Mouse (Mus musculus) lung, embryonic 15.5 days (tissue): Measurements from ENCODE around the gene Ap3d1. TPM values are rescaled to one million over a fixed set of nuclear protein-coding genes. Genes with fewer than 3 reads are reported as not detected.

Experiments
- ATAC-seq: fragments of 200-750 bp; cut with Nextera tagmentation; 2 replicates; pipeline ENCODE4 v1.8.0; 2017; ENCODE audit warnings: moderate number of reproducible peaks, borderline replicate concordance; ENCODE audit not compliant: low FRiP score, low TSS enrichment; ENCODE audit errors: extremely low read depth
- H3K27ac ChIP-seq: fragments of 300-500 bp; sonication (generic); 2 replicates; pipeline ENCODE4 v1.5.1; 2015; ENCODE audit warnings: moderate library complexity, mild to moderate bottlenecking, inconsistent platforms
- H3K27me3 ChIP-seq: fragments of 300-500 bp; sonication (generic); 2 replicates; pipeline ENCODE4 v1.6.1; 2015; ENCODE audit warnings: inconsistent platforms
- H3K36me3 ChIP-seq: fragments of 300-500 bp; sonication (generic); 2 replicates; pipeline ENCODE4 v1.6.1; 2015; ENCODE audit warnings: inconsistent platforms
- H3K4me1 ChIP-seq: fragments of 300-500 bp; sonication (generic); 2 replicates; pipeline ENCODE4 v1.6.1; 2015; ENCODE audit warnings: inconsistent platforms
- H3K4me2 ChIP-seq: fragments of 300-500 bp; sonication (generic); 2 replicates; pipeline ENCODE4 v1.6.1; 2015; ENCODE audit warnings: inconsistent platforms, mild to moderate bottlenecking, moderate library complexity
- H3K4me3 ChIP-seq: fragments of 300-500 bp; sonication (generic); 2 replicates; pipeline ENCODE4 v1.5.1; 2015; ENCODE audit warnings: mild to moderate bottlenecking, inconsistent platforms
- H3K9ac ChIP-seq: fragments of 300-500 bp; sonication (generic); 2 replicates; pipeline ENCODE4 v1.6.1; 2015; ENCODE audit warnings: inconsistent platforms
- H3K9me3 ChIP-seq: fragments of 300-500 bp; sonication (generic); 2 replicates; pipeline ENCODE4 v1.6.1; 2016; ENCODE audit warnings: inconsistent platforms
- WGBS: fragments of 180-500 bp; shearing (Covaris S2); methylation state at CpG from one replicate; pipeline ENCODE4 v1.1.7; 2015; 5-methylcytosine and 5-hydroxymethylcytosine counted together
- polyA plus RNA-seq: library from polyadenylated mRNA; unstranded; fragments of >200 nt; fragmentation: Nextera tagmentation; extraction: Ambion mirVana; gene quantifications from 2 replicates; pipeline ENCODE4 v1.2.1, GENCODE M21; 2015

Ap3d1 gene
- polyA plus RNA-seq, 1 experiment from 2014 or later: 72.4 TPM

- Histone ChIP-seq H3K4me2 (no peak overlapping the region), H3K27ac (no peak overlapping the region), H3K27me3 (no peaks in the 10 kb centered on the region), H3K36me3 (peaks cover 22% of the 10 kb centered on the region), H3K4me3 (no peak overlapping the region), H3K4me1 (peaks cover 23% of the 10 kb centered on the region), H3K9me3 (no peaks in the 10 kb centered on the region), H3K9ac (no peak overlapping the region)
- no peak for ATAC-seq
- 66% methylated on average over 14 of the region's 14 CpGs for WGBS
These were observed 49.6 kb downstream of the Ap3d1 start for GRCm38 (mm10) chr10:80692249-80693165.

- 0 out of 2 replicates have a peak, but pooled peaks have one; percentile 58 for ATAC-seq
- Histone ChIP-seq H3K36me3 (peaks cover 46% of the 10 kb centered on the region), H3K9ac (no peak overlapping the region), H3K4me3 (no peak overlapping the region), H3K9me3 (no peaks in the 10 kb centered on the region), H3K4me2 (no peak overlapping the region), H3K4me1 (no peaks in the 10 kb centered on the region), H3K27ac (no peak overlapping the region), H3K27me3 (no peaks in the 10 kb centered on the region)
- 29% methylated on average over 5 of the region's 5 CpGs for WGBS
These were observed 54.2 kb downstream of the Ap3d1 start for GRCm38 (mm10) chr10:80687850-80688249.

GRCm38 (mm10) chr10:80686617-80687016, 55.4 kb downstream of the Ap3d1 start:
- ATAC-seq: no peak
- Histone ChIP-seq H3K4me3 (no peak overlapping the region), H3K4me2 (no peak overlapping the region), H3K27ac (no peak overlapping the region), H3K4me1 (no peaks in the 10 kb centered on the region), H3K27me3 (no peaks in the 10 kb centered on the region), H3K9me3 (no peaks in the 10 kb centered on the region), H3K36me3 (peaks cover 46% of the 10 kb centered on the region), H3K9ac (no peak overlapping the region)
- WGBS: 91% methylated on average over 3 of the region's 3 CpGs

- H3K4me1 ChIP-seq: no peaks in the 10 kb centered on the region
- H3K4me2 ChIP-seq: no peak overlapping the region
- no peaks in the 10 kb centered on the region for H3K9me3 ChIP-seq
- no peak overlapping the region for H3K4me3 ChIP-seq
- H3K27ac ChIP-seq: no peak overlapping the region
- H3K9ac ChIP-seq: no peak overlapping the region
- peaks cover 38% of the 10 kb centered on the region for H3K36me3 ChIP-seq
- ATAC-seq: no peak
- H3K27me3 ChIP-seq: no peaks in the 10 kb centered on the region
- 65% methylated on average over 4 of the region's 4 CpGs for WGBS
These were observed 57.1 kb downstream of the Ap3d1 start for GRCm38 (mm10) chr10:80684984-80685383.

- Histone ChIP-seq H3K4me3 (no peak overlapping the region), H3K27me3 (no peaks in the 10 kb centered on the region), H3K4me2 (no peak overlapping the region), H3K36me3 (peaks cover 30% of the 10 kb centered on the region), H3K4me1 (peaks cover 7% of the 10 kb centered on the region), H3K27ac (no peak overlapping the region), H3K9ac (no peak overlapping the region), H3K9me3 (no peaks in the 10 kb centered on the region)
- WGBS: 61% methylated on average over 6 of the region's 6 CpGs
- no peak for ATAC-seq
These were observed 57.9 kb downstream of the Ap3d1 start for GRCm38 (mm10) chr10:80684214-80684613.

DNA sequence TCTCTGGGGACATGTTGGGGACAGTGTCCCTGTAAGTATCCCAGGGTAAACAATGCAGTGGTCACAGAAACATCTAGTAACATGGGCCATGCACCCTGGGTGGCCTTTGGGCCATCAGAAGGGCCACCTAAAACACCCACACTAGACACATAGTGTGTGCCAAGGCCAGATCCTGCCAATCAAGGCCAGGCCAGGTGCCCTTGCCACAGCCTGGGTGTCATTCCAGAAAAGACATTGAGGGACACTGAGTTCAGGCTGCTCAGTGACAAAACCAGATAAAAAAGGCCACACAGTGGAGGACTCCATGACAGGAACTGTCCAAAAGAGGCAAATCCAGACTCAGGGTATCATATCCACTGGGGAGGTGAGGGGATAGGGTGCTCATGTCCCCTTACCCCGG, 58.4 kb downstream of the Ap3d1 start:
- 86% methylated on average over 1 of the region's 1 CpGs for WGBS
- Histone ChIP-seq H3K9ac (no peak overlapping the region), H3K4me2 (no peak overlapping the region), H3K9me3 (no peaks in the 10 kb centered on the region), H3K4me1 (peaks cover 12% of the 10 kb centered on the region), H3K4me3 (no peak overlapping the region), H3K27ac (no peak overlapping the region), H3K36me3 (peaks cover 28% of the 10 kb centered on the region), H3K27me3 (no peaks in the 10 kb centered on the region)
- ATAC-seq: no peak

DNA sequence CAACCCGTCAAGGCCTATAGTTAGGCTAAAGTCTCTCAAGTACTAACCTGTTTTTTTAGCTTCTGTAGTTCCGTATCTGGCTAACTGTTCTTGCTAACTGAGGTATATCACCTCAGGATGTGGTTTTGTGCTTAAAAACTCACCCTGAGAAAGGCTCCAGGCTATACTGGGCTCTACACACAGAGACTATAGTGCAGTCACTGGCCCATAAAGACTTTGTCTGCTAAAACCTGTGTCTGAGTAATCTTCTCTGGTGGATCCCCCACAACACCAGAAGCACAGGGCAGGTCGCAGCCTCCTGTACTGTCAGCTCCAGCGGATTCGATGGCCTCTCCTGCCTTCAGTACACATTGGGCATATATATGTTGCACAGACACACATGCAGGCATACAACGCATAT, 60.1 kb downstream of the Ap3d1 start:
- Histone ChIP-seq H3K27ac (no peak overlapping the region), H3K9me3 (no peaks in the 10 kb centered on the region), H3K4me3 (no peak overlapping the region), H3K9ac (no peak overlapping the region), H3K4me1 (peaks cover 29% of the 10 kb centered on the region), H3K27me3 (no peaks in the 10 kb centered on the region), H3K36me3 (peaks cover 24% of the 10 kb centered on the region), H3K4me2 (no peak overlapping the region)
- no peak for ATAC-seq
- 93% methylated on average over 6 of the region's 6 CpGs for WGBS

DNA sequence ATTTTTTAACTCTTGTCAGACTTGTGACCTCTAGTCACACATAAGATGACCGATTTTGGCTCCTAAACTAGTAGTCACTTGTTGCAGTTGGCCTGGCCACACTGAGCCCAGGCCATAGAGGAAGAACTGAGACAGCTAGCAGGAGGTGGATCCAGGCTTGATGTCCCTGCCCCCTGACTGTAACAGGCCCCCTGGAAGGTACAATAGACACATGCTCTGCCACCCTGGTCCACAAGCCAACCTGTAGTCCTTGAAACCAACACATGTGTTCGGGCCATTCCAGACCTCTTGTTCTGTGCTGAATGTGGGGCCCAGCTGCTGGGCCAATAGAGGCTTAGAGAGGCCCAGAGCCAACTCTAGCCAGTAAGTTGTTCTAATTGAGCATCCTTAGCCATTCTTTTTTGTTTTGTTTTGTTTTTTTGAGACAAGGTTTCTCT, 61.8 kb downstream of the Ap3d1 start:
- 0 out of 2 replicates have a peak, but pooled peaks cover 7% of the 10 kb centered on the region for H3K36me3 ChIP-seq
- H3K4me1 ChIP-seq: peaks cover 32% of the 10 kb centered on the region
- H3K27ac ChIP-seq: no peak overlapping the region
- H3K27me3 ChIP-seq: no peaks in the 10 kb centered on the region
- no peaks in the 10 kb centered on the region for H3K9me3 ChIP-seq
- H3K9ac ChIP-seq: no peak overlapping the region
- no peak overlapping the region for H3K4me2 ChIP-seq
- ATAC-seq: no peak
- WGBS: 78% methylated on average over 2 of the region's 2 CpGs
- no peak overlapping the region for H3K4me3 ChIP-seq

DNA sequence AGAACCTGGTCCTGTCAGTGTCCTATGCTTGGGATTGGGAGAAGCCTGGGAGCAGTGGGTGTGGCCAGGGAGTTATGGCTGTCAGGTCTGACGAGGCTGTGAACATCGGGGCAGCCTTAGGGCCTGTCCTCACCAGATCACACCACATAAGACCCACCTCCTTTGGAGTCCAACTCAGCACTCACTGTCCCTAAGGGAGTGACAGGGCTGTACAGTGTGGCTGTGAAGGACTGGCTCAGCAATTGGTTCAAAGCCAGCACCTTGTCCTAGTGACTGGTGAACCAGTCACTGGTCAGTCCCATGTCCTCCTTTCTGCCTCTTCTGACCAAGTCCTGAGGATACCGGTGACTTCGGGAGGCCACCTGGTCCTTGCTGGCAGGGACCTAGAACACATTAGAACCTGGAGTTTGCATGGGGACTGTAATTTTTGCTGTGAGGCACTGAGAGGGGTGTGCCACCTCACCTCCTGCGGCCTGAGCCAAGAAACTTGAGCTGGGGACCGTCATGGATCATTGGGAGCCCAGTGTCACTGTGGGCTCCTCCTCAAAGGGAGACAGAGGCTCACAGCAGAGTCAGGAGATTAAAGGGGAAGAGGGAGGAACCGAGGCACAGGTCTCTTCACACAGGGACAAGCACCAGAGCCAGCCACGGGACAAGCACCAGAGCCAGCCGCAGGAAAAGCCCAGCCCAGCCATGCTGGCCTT, 62.4 kb downstream of the Ap3d1 start:
- H3K27ac ChIP-seq: peak overlapping the region; percentile 98
- H3K4me3 ChIP-seq: no peak overlapping the region

DNA sequence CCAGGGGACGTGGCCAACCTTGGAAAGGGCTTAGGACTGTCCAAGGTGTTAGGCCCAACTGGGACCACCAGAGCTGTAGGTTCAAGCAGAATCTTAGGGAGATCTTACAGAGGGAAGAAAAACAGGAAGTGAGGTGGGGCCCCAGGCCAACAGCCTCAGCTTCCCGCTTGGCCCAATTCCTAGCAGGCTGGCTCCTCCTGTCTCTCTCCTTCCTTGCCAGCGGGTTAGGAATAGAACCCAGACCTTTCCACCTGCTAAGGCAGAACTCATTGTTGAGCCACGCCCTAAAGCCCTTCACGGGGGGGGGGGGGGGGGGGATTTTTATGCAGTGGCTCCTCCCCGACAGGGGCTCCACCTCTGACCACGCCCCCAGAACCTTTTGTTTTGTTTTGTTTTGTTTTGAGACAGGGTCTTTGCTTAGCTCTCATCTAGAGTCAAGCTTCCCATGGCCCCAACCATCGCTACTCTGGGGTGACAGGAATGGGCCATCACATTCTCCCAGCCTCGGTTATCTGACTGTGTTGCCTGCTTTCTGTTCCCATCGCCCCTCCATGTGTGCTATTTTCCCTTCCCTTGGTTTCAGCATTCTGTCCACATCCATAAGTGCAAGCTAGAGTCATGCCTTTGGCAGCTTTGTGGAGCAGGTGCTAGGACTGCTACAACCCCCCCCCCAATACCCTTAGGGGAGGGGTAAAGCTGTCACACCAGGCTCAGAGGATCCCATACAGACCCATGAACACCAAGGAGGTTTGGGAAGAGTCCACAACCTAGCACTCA, 63.3 kb downstream of the Ap3d1 start:
- H3K4me2 ChIP-seq: peak overlapping the region; percentile 77
- peaks cover 46% of the 10 kb centered on the region for H3K4me1 ChIP-seq
- H3K9me3 ChIP-seq: no peaks in the 10 kb centered on the region
- H3K4me3 ChIP-seq: 0 out of 2 replicates have a peak overlapping the region, but pooled peaks have one; percentile 12
- WGBS: 51% methylated on average over 8 of the region's 10 CpGs
- peak overlapping the region; percentile 98 for H3K27ac ChIP-seq
- peaks cover 1% of the 10 kb centered on the region; the same call in 1 of the 2 replicates for H3K36me3 ChIP-seq
- H3K9ac ChIP-seq: 0 out of 2 replicates have a peak overlapping the region, but pooled peaks have one; percentile 66
- 0 out of 2 replicates have a peak, but pooled peaks have one; percentile 2 for ATAC-seq
- H3K27me3 ChIP-seq: no peaks in the 10 kb centered on the region

More for the DNA sequence above, 62.4 kb downstream of the Ap3d1 start:
- 55% methylated on average over 9 of the region's 9 CpGs for WGBS
- Histone ChIP-seq H3K27me3 (no peaks in the 10 kb centered on the region), H3K9me3 (no peaks in the 10 kb centered on the region), H3K36me3 (0 out of 2 replicates have a peak, but pooled peaks cover 6% of the 10 kb centered on the region), H3K4me1 (peaks cover 37% of the 10 kb centered on the region), H3K4me2 (no peak overlapping the region), H3K9ac (no peak overlapping the region)
- no peak for ATAC-seq

DNA sequence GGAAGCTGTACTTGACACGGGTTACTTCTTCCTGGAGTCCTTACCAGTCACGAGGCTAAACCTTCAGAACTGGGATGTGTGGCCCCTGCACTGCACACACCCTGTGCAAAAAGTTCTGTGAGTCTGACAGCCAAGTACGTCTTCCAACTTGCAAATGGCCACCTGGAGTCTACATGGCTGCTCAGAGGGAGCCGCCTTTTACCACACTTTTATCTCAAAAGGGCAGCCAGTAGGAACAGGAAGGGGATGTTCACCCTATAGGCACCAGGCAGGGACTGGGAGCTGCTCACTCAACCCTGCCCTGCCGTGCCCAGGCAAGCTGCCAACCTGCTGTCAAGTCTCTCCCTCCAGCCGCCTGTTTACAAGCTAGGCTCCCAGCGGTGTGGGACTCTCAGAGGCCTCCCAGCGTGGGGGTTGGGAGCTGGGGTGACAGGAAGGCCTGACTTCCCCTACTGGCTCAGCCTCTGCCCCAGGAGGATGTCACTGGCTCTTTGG, 64.1 kb downstream of the Ap3d1 start, which contains the start of gene Mknk2:
Gene Mknk2 (minus strand): TSS at position 171 of the 495 bp plus-strand sequence.
- Histone ChIP-seq H3K27me3 (no peaks in the 10 kb centered on the region), H3K4me2 (peak within 1 kb of the TSS; percentile 77), H3K9me3 (no peaks in the 10 kb centered on the region), H3K9ac (peak within 1 kb of the TSS; percentile 66), H3K4me1 (peaks cover 54% of the 10 kb centered on the region), H3K36me3 (no peaks in the 10 kb centered on the region; the same call in 1 of the 2 replicates), H3K27ac (peak within 1 kb of the TSS; percentile 98), H3K4me3 (peak within 1 kb of the TSS; percentile 90)
- peak; percentile 43 for ATAC-seq
- WGBS: 2% methylated on average over 8 of the region's 8 CpGs
